Mouse (Mus musculus): ENCODE results near the gene Rapgef3.

Rapgef3 gene

GRCm38 (mm10) chr15:97770280-97770679 is 2.5 kb upstream of the Rapgef3 start:
- DNase-seq = no peak

- no peak for DNase-seq
These were observed 420 bp upstream of the Rapgef3 start for GRCm38 (mm10) chr15:97768192-97768591.

- peak; percentile 79 for DNase-seq
These were observed 1.0 kb downstream of the Rapgef3 start for GRCm38 (mm10) chr15:97766594-97767279.

- no peak for DNase-seq
These were observed 1.6 kb downstream of the Rapgef3 start for GRCm38 (mm10) chr15:97766194-97766593.

- DNase-seq = peak; percentile 71
These were observed 2.5 kb downstream of the Rapgef3 start for GRCm38 (mm10) chr15:97765090-97765794.

- no peak for DNase-seq
These were observed 3.2 kb downstream of the Rapgef3 start for GRCm38 (mm10) chr15:97764532-97764931.

- no peak for DNase-seq
These were observed 4.3 kb downstream of the Rapgef3 start for GRCm38 (mm10) chr15:97763256-97764049.

- peak; percentile 72 for DNase-seq
These were observed 5.0 kb downstream of the Rapgef3 start for GRCm38 (mm10) chr15:97762733-97763132.

- DNase-seq = peak; percentile 54
These were observed 6.3 kb downstream of the Rapgef3 start for GRCm38 (mm10) chr15:97761438-97761837.

- DNase-seq = no peak
These were observed 6.8 kb downstream of the Rapgef3 start for GRCm38 (mm10) chr15:97760952-97761351.

- no peak for DNase-seq
These were observed 7.8 kb downstream of the Rapgef3 start for GRCm38 (mm10) chr15:97760006-97760405.

- no peak for DNase-seq
These were observed 12.4 kb downstream of the Rapgef3 start for GRCm38 (mm10) chr15:97755361-97755760.

- DNase-seq = no peak
These were observed 13.3 kb downstream of the Rapgef3 start for GRCm38 (mm10) chr15:97754476-97754875.

GRCm38 (mm10) chr15:97752491-97752890 is 15.3 kb downstream of the Rapgef3 start:
- no peak for DNase-seq

GRCm38 (mm10) chr15:97751676-97752075 is 16.1 kb downstream of the Rapgef3 start:
- no peak for DNase-seq

- peak; percentile 91 for DNase-seq
These were observed 17.1 kb downstream of the Rapgef3 start for GRCm38 (mm10) chr15:97750697-97751096.

- DNase-seq = no peak
These were observed 17.9 kb downstream of the Rapgef3 start for GRCm38 (mm10) chr15:97749841-97750240.

- DNase-seq = no peak
These were observed 18.4 kb downstream of the Rapgef3 start for GRCm38 (mm10) chr15:97749397-97749796.

- DNase-seq = no peak
These were observed 18.8 kb downstream of the Rapgef3 start for GRCm38 (mm10) chr15:97748964-97749363.

GRCm38 (mm10) chr15:97748309-97748708 is 19.5 kb downstream of the Rapgef3 start:
- no peak for DNase-seq

GRCm38 (mm10) chr15:97747486-97747885 is 20.3 kb downstream of the Rapgef3 start:
- DNase-seq = no peak

GRCm38 (mm10) chr15:97746748-97747147 is 21.0 kb downstream of the Rapgef3 start:
- DNase-seq = no peak

GRCm38 (mm10) chr15:97746278-97746677 is 21.5 kb downstream of the Rapgef3 start:
- DNase-seq = no peak

- DNase-seq = peak; percentile 79
These were observed 22.4 kb downstream of the Rapgef3 start for GRCm38 (mm10) chr15:97745331-97745730.

Measured in kidney, postnatal 14 days (tissue).